In genomic region chr9:65523611-65524364, GRCm38 (mm10) we compare ENCODE assay signal across 8 mouse cellular contexts. TPM values are rescaled to one million over a fixed set of nuclear protein-coding genes. Genes with fewer than 3 reads are reported as not detected.
DNase-seq lines count a peak whose midpoint lies in the region; ATAC-seq and TF ChIP-seq lines count a peak whose summit lies in the region.

No protein-coding gene starts in this region.

- ATAC-seq in midbrain, embryonic 12.5 days (ENCODE audit: low FRiP score, low read depth): peak; percentile 70

- no peak overlapping the region for H3K4me2 ChIP-seq in midbrain, embryonic 12.5 days (replicated peaks)

- TF ChIP-seq CTCF in small intestine, adult 2 months (IDR thresholded peaks at IDR 0.05; ENCODE audit: extremely low read depth, insufficient read length, insufficient replicate concordance, low read depth, low read length): peak; percentile 95

- peak overlapping the region; percentile 10; the same call in 1 of the 2 replicates for H3K27ac ChIP-seq in embryonic facial prominence, embryonic 10.5 days (replicated peaks)
- H3K27ac ChIP-seq in midbrain, embryonic 12.5 days (replicated peaks): no peak overlapping the region
- no peak overlapping the region for H3K27ac ChIP-seq in small intestine, adult 2 months (ENCODE audit: insufficient read depth, low read depth, low read length)

- no peaks in the 10 kb centered on the region for H3K36me3 ChIP-seq in embryonic facial prominence, embryonic 10.5 days (replicated peaks)
- no peaks in the 10 kb centered on the region for H3K36me3 ChIP-seq in midbrain, embryonic 12.5 days
- H3K36me3 ChIP-seq in small intestine, adult 2 months (ENCODE audit: control insufficient read depth, insufficient read depth, low read length): no peaks in the 10 kb centered on the region

- no peak for TF ChIP-seq POLR2A in small intestine, adult 2 months (IDR thresholded peaks at IDR 0.05; ENCODE audit: low read depth, low read length)

- no peak overlapping the region for H3K9ac ChIP-seq in midbrain, embryonic 12.5 days (replicated peaks)

- 23% methylated on average over 14 of the region's 14 CpGs for WGBS in embryonic facial prominence, embryonic 10.5 days
- WGBS in midbrain, embryonic 12.5 days: 24% methylated on average over 14 of the region's 14 CpGs
- WGBS in small intestine, adult 2 months: 23% methylated on average over 14 of the region's 14 CpGs

- intact Hi-C loops in left cerebral cortex, postnatal 4 days (cut with DNase I): loop anchor here (2.0 kb wide), 1 partner anchor 57 kb away; the partner anchor contains the start of gene Plekho2

- H3K27me3 ChIP-seq in embryonic facial prominence, embryonic 10.5 days (replicated peaks; ENCODE audit: low read depth, poor library complexity, severe bottlenecking): peaks cover 27% of the 10 kb centered on the region
- H3K27me3 ChIP-seq in midbrain, embryonic 12.5 days: peaks cover 9% of the 10 kb centered on the region; the same call in 1 of the 2 replicates
- H3K27me3 ChIP-seq in small intestine, adult 2 months (ENCODE audit: control insufficient read depth, insufficient read depth, low read length): peaks cover 7% of the 10 kb centered on the region; the same call in 1 of the 2 replicates

- no peak overlapping the region for H3K4me3 ChIP-seq in embryonic facial prominence, embryonic 10.5 days
- H3K4me3 ChIP-seq in midbrain, embryonic 12.5 days: no peak overlapping the region
- no peak overlapping the region for H3K4me3 ChIP-seq in small intestine, adult 2 months (ENCODE audit: low read depth, low read length)

- no peaks in the 10 kb centered on the region for H3K9me3 ChIP-seq in embryonic facial prominence, embryonic 10.5 days
- no peaks in the 10 kb centered on the region for H3K9me3 ChIP-seq in midbrain, embryonic 12.5 days

- peaks cover 26% of the 10 kb centered on the region for H3K4me1 ChIP-seq in embryonic facial prominence, embryonic 10.5 days
- H3K4me1 ChIP-seq in midbrain, embryonic 12.5 days: peaks cover 14% of the 10 kb centered on the region; the same call in 1 of the 2 replicates
- H3K4me1 ChIP-seq in small intestine, adult 2 months (ENCODE audit: control insufficient read depth, insufficient read depth, insufficient read length, low read length): no peaks in the 10 kb centered on the region

- DNase-seq in urinary bladder, adult 18-20 months (ENCODE audit: low spot score in 2 of 2): peak; percentile 64 to 72
- no peak for DNase-seq in urinary bladder, postnatal 10 days (ENCODE audit: low spot score)
- peak; percentile 85 for DNase-seq in embryonic facial prominence, embryonic 10.5 days (ENCODE audit: low spot score)
- peak; percentile 98 for DNase-seq in heart, adult 11 months
- peak; percentile 82 for DNase-seq in kidney, adult 11 months
- DNase-seq in left cerebral cortex, postnatal 4 days: peak; percentile 85

RNA-seq across cellular contexts. Expression of gene Ankdd1a, which starts 3.8 kb away (rescaled TPM):
- polyA plus RNA-seq in embryonic facial prominence, embryonic 10.5 days (2016; fragmentation: Nextera tagmentation; extraction: Ambion mirVana): not detected in 2 replicates
- total RNA-seq in left cerebral cortex, postnatal 4 days (2021): 1 to 10 TPM; 1.3 to 2.1 TPM
- 0.22 and 0.24 TPM in 2 replicates for polyA plus RNA-seq in midbrain, embryonic 12.5 days (2016; fragmentation: Nextera tagmentation; extraction: Ambion mirVana)
- not detected in 2 replicates for polyA plus RNA-seq in small intestine, adult 2 months (2012; rRNA removed)

RNA-seq across cellular contexts. Expression of gene Plekho2, which starts 56.1 kb away (rescaled TPM):
- 14.3 and 15.2 TPM in 2 replicates for polyA plus RNA-seq in embryonic facial prominence, embryonic 10.5 days (2016; fragmentation: Nextera tagmentation; extraction: Ambion mirVana)
- total RNA-seq in left cerebral cortex, postnatal 4 days (2021): 1 to 10 TPM; 6.1 to 7.0 TPM
- 10.0 and 10.6 TPM in 2 replicates for polyA plus RNA-seq in midbrain, embryonic 12.5 days (2016; fragmentation: Nextera tagmentation; extraction: Ambion mirVana)
- 6.3 and 9.7 TPM in 2 replicates for polyA plus RNA-seq in small intestine, adult 2 months (2012; rRNA removed)
